Mouse (Mus musculus): Measurements from ENCODE around the gene Rad21l. TPM values are rescaled to one million over a fixed set of nuclear protein-coding genes. Genes with fewer than 3 reads are reported as not detected.
A peak's percentile ranks its signal among the peaks of the same experiment; 100 is the strongest.

Gene Rad21l
- not detected in 2 replicates for polyA plus RNA-seq (2014; fragmentation: Nextera tagmentation; extraction: Ambion mirVana)

GRCm38 (mm10) chr2:151668433-151668832 lies at the start of gene Rad21l:
TSS of gene Rad21l (minus strand) at chr2:151668533.
- H3K4me2 ChIP-seq: no peak within 1 kb of the TSS
- 65% methylated on average over 3 of the region's 3 CpGs for WGBS (ENCODE audit: insufficient replicate concordance)
- no peaks in the 10 kb centered on the region for H3K36me3 ChIP-seq (ENCODE audit: control insufficient read depth, insufficient read depth, low read length)
- H3K27me3 ChIP-seq (ENCODE audit: control insufficient read depth, insufficient read depth, low read length): peaks cover 11% of the 10 kb centered on the region
- ATAC-seq (replicated peaks; ENCODE audit: insufficient number of reproducible peaks, low FRiP score, low TSS enrichment): no peak
- no peak within 1 kb of the TSS for H3K9ac ChIP-seq (ENCODE audit: low read depth, low read length)
- no peak within 1 kb of the TSS for H3K4me3 ChIP-seq (ENCODE audit: low read depth, low read length)
- no peaks in the 10 kb centered on the region for H3K4me1 ChIP-seq (ENCODE audit: control insufficient read depth, insufficient read depth, low read length)
- H3K27ac ChIP-seq (ENCODE audit: low read depth, low read length): no peak within 1 kb of the TSS
- H3K9me3 ChIP-seq (replicated peaks; ENCODE audit: control insufficient read depth, low read length): no peaks in the 10 kb centered on the region

- Histone ChIP-seq H3K4me2 (no peak overlapping the region), H3K27me3 (ENCODE audit: control insufficient read depth, insufficient read depth, low read length) (no peaks in the 10 kb centered on the region), H3K9me3 (replicated peaks; ENCODE audit: control insufficient read depth, low read length) (no peaks in the 10 kb centered on the region), H3K27ac (ENCODE audit: low read depth, low read length) (no peak overlapping the region), H3K36me3 (ENCODE audit: control insufficient read depth, insufficient read depth, low read length) (peaks cover 16% of the 10 kb centered on the region), H3K4me1 (ENCODE audit: control insufficient read depth, insufficient read depth, low read length) (no peaks in the 10 kb centered on the region), H3K9ac (ENCODE audit: low read depth, low read length) (no peak overlapping the region), H3K4me3 (ENCODE audit: low read depth, low read length) (no peak overlapping the region)
- 82% methylated on average over 2 of the region's 2 CpGs for WGBS (ENCODE audit: insufficient replicate concordance)
- ATAC-seq (replicated peaks; ENCODE audit: insufficient number of reproducible peaks, low FRiP score, low TSS enrichment): no peak
Observed at GRCm38 (mm10) chr2:151716318-151717055, 48.2 kb upstream of the Rad21l start.

- no peak overlapping the region for H3K9ac ChIP-seq (ENCODE audit: low read depth, low read length)
- 86% methylated on average over 4 of the region's 4 CpGs for WGBS (ENCODE audit: insufficient replicate concordance)
- peaks cover 16% of the 10 kb centered on the region for H3K36me3 ChIP-seq (ENCODE audit: control insufficient read depth, insufficient read depth, low read length)
- H3K9me3 ChIP-seq (replicated peaks; ENCODE audit: control insufficient read depth, low read length): no peaks in the 10 kb centered on the region
- H3K4me1 ChIP-seq (ENCODE audit: control insufficient read depth, insufficient read depth, low read length): no peaks in the 10 kb centered on the region
- no peaks in the 10 kb centered on the region for H3K27me3 ChIP-seq (ENCODE audit: control insufficient read depth, insufficient read depth, low read length)
- H3K27ac ChIP-seq (ENCODE audit: low read depth, low read length): no peak overlapping the region
- ATAC-seq (replicated peaks; ENCODE audit: insufficient number of reproducible peaks, low FRiP score, low TSS enrichment): no peak
- no peak overlapping the region for H3K4me2 ChIP-seq
- H3K4me3 ChIP-seq (ENCODE audit: low read depth, low read length): no peak overlapping the region
Observed at GRCm38 (mm10) chr2:151715526-151715925, 47.2 kb upstream of the Rad21l start.

- 27% methylated on average over 3 of the region's 3 CpGs for WGBS (ENCODE audit: insufficient replicate concordance)
- Histone ChIP-seq H3K27ac (ENCODE audit: low read depth, low read length) (no peak overlapping the region), H3K27me3 (ENCODE audit: control insufficient read depth, insufficient read depth, low read length) (no peaks in the 10 kb centered on the region; the same call in 1 of the 2 replicates), H3K4me1 (ENCODE audit: control insufficient read depth, insufficient read depth, low read length) (no peaks in the 10 kb centered on the region), H3K9ac (ENCODE audit: low read depth, low read length) (no peak overlapping the region), H3K9me3 (replicated peaks; ENCODE audit: control insufficient read depth, low read length) (no peaks in the 10 kb centered on the region), H3K4me2 (no peak overlapping the region), H3K4me3 (ENCODE audit: low read depth, low read length) (no peak overlapping the region), H3K36me3 (ENCODE audit: control insufficient read depth, insufficient read depth, low read length) (peaks cover 5% of the 10 kb centered on the region; the same call in 1 of the 2 replicates)
- no peak for ATAC-seq (replicated peaks; ENCODE audit: insufficient number of reproducible peaks, low FRiP score, low TSS enrichment)
Observed at GRCm38 (mm10) chr2:151712647-151713046, 44.3 kb upstream of the Rad21l start.

- H3K9me3 ChIP-seq (replicated peaks; ENCODE audit: control insufficient read depth, low read length): no peaks in the 10 kb centered on the region
- WGBS (ENCODE audit: insufficient replicate concordance): 3% methylated on average over 17 of the region's 17 CpGs
- H3K4me3 ChIP-seq (ENCODE audit: low read depth, low read length): peak overlapping the region; percentile 56
- peak; percentile 31 for ATAC-seq (replicated peaks; ENCODE audit: insufficient number of reproducible peaks, low FRiP score, low TSS enrichment)
- no peaks in the 10 kb centered on the region for H3K36me3 ChIP-seq (ENCODE audit: control insufficient read depth, insufficient read depth, low read length)
- H3K4me1 ChIP-seq (ENCODE audit: control insufficient read depth, insufficient read depth, low read length): peaks cover 8% of the 10 kb centered on the region
- peak overlapping the region; percentile 72 for H3K9ac ChIP-seq (ENCODE audit: low read depth, low read length)
- H3K27ac ChIP-seq (ENCODE audit: low read depth, low read length): no peak overlapping the region
- peaks cover 59% of the 10 kb centered on the region for H3K27me3 ChIP-seq (ENCODE audit: control insufficient read depth, insufficient read depth, low read length)
- peak overlapping the region; percentile 86 for H3K4me2 ChIP-seq
Observed at GRCm38 (mm10) chr2:151702851-151703190, 34.5 kb upstream of the Rad21l start.

- Histone ChIP-seq H3K9ac (ENCODE audit: low read depth, low read length) (peak overlapping the region; percentile 72), H3K4me2 (peak overlapping the region; percentile 86), H3K27me3 (ENCODE audit: control insufficient read depth, insufficient read depth, low read length) (peaks cover 57% of the 10 kb centered on the region), H3K4me1 (ENCODE audit: control insufficient read depth, insufficient read depth, low read length) (peaks cover 8% of the 10 kb centered on the region), H3K4me3 (ENCODE audit: low read depth, low read length) (peak overlapping the region; percentile 56), H3K27ac (ENCODE audit: low read depth, low read length) (no peak overlapping the region), H3K9me3 (replicated peaks; ENCODE audit: control insufficient read depth, low read length) (no peaks in the 10 kb centered on the region), H3K36me3 (ENCODE audit: control insufficient read depth, insufficient read depth, low read length) (no peaks in the 10 kb centered on the region)
- ATAC-seq (replicated peaks; ENCODE audit: insufficient number of reproducible peaks, low FRiP score, low TSS enrichment): peak; percentile 76
- WGBS (ENCODE audit: insufficient replicate concordance): under 1% methylated on average over 75 of the region's 97 CpGs
Observed at GRCm38 (mm10) chr2:151702146-151702850, 34.0 kb upstream of the Rad21l start.

- H3K27me3 ChIP-seq (ENCODE audit: control insufficient read depth, insufficient read depth, low read length): peaks cover 56% of the 10 kb centered on the region
Observed at GRCm38 (mm10) chr2:151701231-151702145, 33.2 kb upstream of the Rad21l start, which contains the start of gene Tmem74b. TSS of gene Tmem74b (plus strand) at chr2:151702008.

GRCm38 (mm10) chr2:151682976-151683375 lies 14.6 kb upstream of the Rad21l start:
- Histone ChIP-seq H3K4me1 (ENCODE audit: control insufficient read depth, insufficient read depth, low read length) (no peaks in the 10 kb centered on the region), H3K9ac (ENCODE audit: low read depth, low read length) (no peak overlapping the region), H3K27ac (ENCODE audit: low read depth, low read length) (no peak overlapping the region), H3K4me3 (ENCODE audit: low read depth, low read length) (no peak overlapping the region), H3K9me3 (replicated peaks; ENCODE audit: control insufficient read depth, low read length) (no peaks in the 10 kb centered on the region), H3K27me3 (ENCODE audit: control insufficient read depth, insufficient read depth, low read length) (no peaks in the 10 kb centered on the region), H3K36me3 (ENCODE audit: control insufficient read depth, insufficient read depth, low read length) (no peaks in the 10 kb centered on the region), H3K4me2 (no peak overlapping the region)
- whole genome bisulfite sequencing (ENCODE audit: insufficient replicate concordance): 75% methylated on average over 4 of the region's 4 CpGs
- ATAC-seq (replicated peaks; ENCODE audit: insufficient number of reproducible peaks, low FRiP score, low TSS enrichment): no peak

More at GRCm38 (mm10) chr2:151701231-151702145, 33.2 kb upstream of the Rad21l start, which contains the start of gene Tmem74b:
- WGBS (ENCODE audit: insufficient replicate concordance): 4% methylated on average over 25 of the region's 25 CpGs
- Histone ChIP-seq H3K4me1 (ENCODE audit: control insufficient read depth, insufficient read depth, low read length) (peaks cover 8% of the 10 kb centered on the region), H3K9ac (ENCODE audit: low read depth, low read length) (peak within 1 kb of the TSS; percentile 72), H3K27ac (ENCODE audit: low read depth, low read length) (no peak within 1 kb of the TSS), H3K36me3 (ENCODE audit: control insufficient read depth, insufficient read depth, low read length) (no peaks in the 10 kb centered on the region), H3K4me2 (peak within 1 kb of the TSS; percentile 86), H3K9me3 (replicated peaks; ENCODE audit: control insufficient read depth, low read length) (no peaks in the 10 kb centered on the region), H3K4me3 (ENCODE audit: low read depth, low read length) (peak within 1 kb of the TSS; percentile 56)
- ATAC-seq (replicated peaks; ENCODE audit: insufficient number of reproducible peaks, low FRiP score, low TSS enrichment): no peak
